Mouse (Mus musculus) lung, postnatal 0 days (tissue): Measurements from ENCODE around the gene Rsph1. TPM values are rescaled to one million over a fixed set of nuclear protein-coding genes. Genes with fewer than 3 reads are reported as not detected.
"Not testable (repeated sequence)": the region's sequence is repeated elsewhere in the genome, so short reads cannot be mapped to it uniquely, and the experiment has no call there.

ENCODE experiments used
- ATAC-seq: fragments of 200-750 bp; cut with Nextera tagmentation; 2 replicates; pipeline ENCODE4 v1.8.0; 2017; ENCODE audit warnings: moderate library complexity
- DNase-seq: peaks from one replicate; pipeline ENCODE4 v3.0.0-alpha.2; 2016; ENCODE audit warnings: low spot score
- H3K27ac ChIP-seq: fragments of 300-500 bp; sonication (generic); 2 replicates; pipeline ENCODE4 v1.5.1; 2014; ENCODE audit warnings: antibody characterized with exemption, mild to moderate bottlenecking, low read length, mixed read lengths
- H3K27me3 ChIP-seq: fragments of 300-500 bp; sonication (generic); replicated peaks from 2 replicates; pipeline ENCODE4 v1.6.1; 2014; ENCODE audit warnings: low read length, mixed read lengths; ENCODE audit not compliant: insufficient read depth
- H3K36me3 ChIP-seq: fragments of 300-500 bp; sonication (generic); 2 replicates; pipeline ENCODE4 v1.6.1; 2014; ENCODE audit warnings: low read length, mixed read lengths; ENCODE audit not compliant: insufficient read depth
- H3K4me1 ChIP-seq: fragments of 300-500 bp; sonication (generic); 2 replicates; pipeline ENCODE4 v1.6.1; 2014; ENCODE audit warnings: antibody characterized with exemption, low read depth, low read length, mixed read lengths; ENCODE audit not compliant: insufficient read depth
- H3K4me2 ChIP-seq: fragments of 300-500 bp; sonication (generic); replicated peaks from 2 replicates; pipeline ENCODE4 v1.6.1; 2014; ENCODE audit warnings: low read depth, mild to moderate bottlenecking, low read length, moderate library complexity, mixed read lengths
- H3K4me3 ChIP-seq: fragments of 300-500 bp; sonication (generic); 2 replicates; pipeline ENCODE4 v1.5.1; 2014; ENCODE audit warnings: low read depth, low read length
- H3K9ac ChIP-seq: fragments of 300-500 bp; sonication (generic); replicated peaks from 2 replicates; pipeline ENCODE4 v1.6.1; 2014; ENCODE audit warnings: low read depth, mild to moderate bottlenecking
- H3K9me3 ChIP-seq: fragments of 300-500 bp; sonication (generic); 2 replicates; pipeline ENCODE4 v1.6.1; 2016; ENCODE audit warnings: low read length, mixed read lengths
- CTCF ChIP-seq: IDR thresholded peaks from 2 replicates; pipeline ENCODE4 v1.5.1; 2016; ENCODE audit warnings: antibody characterized with exemption, mild to moderate bottlenecking
- EP300 ChIP-seq: IDR thresholded peaks from 2 replicates; pipeline ENCODE4 v1.6.1; 2016; ENCODE audit warnings: antibody characterized with exemption, mild to moderate bottlenecking, control low read depth
- WGBS: fragments of 180-500 bp; shearing (Covaris S2); extraction: QIAGEN DNeasy Blood & Tissue Kit; methylation state at CpG from one replicate; pipeline ENCODE4 v1.1.7; 2014; 5-methylcytosine and 5-hydroxymethylcytosine counted together
- polyA plus RNA-seq: library from polyadenylated mRNA; unstranded; fragments of >200 nt; fragmentation: Nextera tagmentation; extraction: Ambion mirVana; gene quantifications from 2 replicates; pipeline ENCODE4 v1.2.1, GENCODE M21; 2015

The Rsph1 gene
- polyA plus RNA-seq, 1 experiment from 2014 or later: 21.4 TPM

DNA sequence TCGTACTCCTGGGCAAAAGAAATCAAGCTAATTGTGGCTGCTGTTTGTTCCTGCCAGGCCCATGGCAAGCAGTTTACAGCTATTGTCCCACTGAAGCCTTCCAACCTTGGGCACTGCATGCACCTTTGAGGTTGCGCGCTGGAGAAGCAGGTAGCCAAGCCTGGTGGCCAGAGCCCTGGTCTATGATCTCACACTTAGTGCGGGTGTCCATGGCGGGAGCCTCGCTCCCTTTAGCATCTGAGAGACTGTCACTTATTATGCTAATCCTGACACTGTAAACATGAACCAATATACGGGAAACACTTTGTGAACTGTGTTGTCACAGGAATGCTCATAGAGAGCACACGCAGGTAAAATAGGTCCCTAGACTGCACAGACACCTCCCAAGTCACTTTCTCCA is 3.6 kb downstream of the Rsph1 start:
- H3K36me3 ChIP-seq: no peaks in the 10 kb centered on the region
- H3K9me3 ChIP-seq: no peaks in the 10 kb centered on the region
- H3K4me2 ChIP-seq: no peak overlapping the region
- no peak overlapping the region for H3K4me3 ChIP-seq
- H3K4me1 ChIP-seq: peaks cover 6% of the 10 kb centered on the region; the same call in 1 of the 2 replicates
- ATAC-seq (no peak), DNase-seq (no peak)
- no peak for TF ChIP-seq EP300
- TF ChIP-seq CTCF: no peak
- H3K27ac ChIP-seq: no peak overlapping the region
- no peaks in the 10 kb centered on the region for H3K27me3 ChIP-seq
- WGBS: 83% methylated on average over 8 of the region's 8 CpGs
- no peak overlapping the region for H3K9ac ChIP-seq

DNA sequence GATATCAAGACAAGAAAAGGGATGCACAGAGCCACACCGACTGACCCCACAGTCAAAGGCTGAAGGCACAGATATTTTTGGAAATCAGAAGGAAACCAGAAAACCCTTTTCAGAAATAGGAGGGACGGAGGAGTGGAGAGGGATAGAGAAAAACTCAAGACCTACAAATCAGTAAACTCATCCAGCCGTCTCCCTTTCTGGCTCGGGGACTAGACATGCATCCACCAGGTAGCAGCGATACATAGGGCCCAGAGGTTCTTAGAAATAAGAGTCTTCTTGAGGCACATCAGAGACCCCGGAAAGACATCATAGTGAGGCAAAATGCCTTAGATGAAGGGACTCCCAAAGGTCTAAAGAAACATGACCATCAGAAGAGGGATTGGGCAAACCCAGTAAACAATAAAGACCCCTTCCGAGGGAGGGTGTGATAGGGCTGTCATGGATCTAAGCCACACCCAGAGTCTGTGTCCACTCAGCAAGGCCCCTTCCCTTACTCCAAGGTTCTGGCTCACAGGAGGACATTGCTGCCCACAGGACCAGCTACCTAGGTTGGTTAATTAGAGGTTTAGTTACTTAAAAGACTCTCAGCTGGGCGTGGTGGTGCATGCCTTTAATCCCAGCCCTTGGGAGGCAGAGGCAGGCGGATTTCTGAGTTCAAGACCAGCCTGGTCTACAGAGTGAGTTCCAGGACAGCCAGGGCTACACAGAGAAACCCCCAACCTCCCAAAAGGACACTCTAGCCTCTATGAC is 4.6 kb downstream of the Rsph1 start:
- ATAC-seq (no peak), DNase-seq (no peak)
- H3K4me3 ChIP-seq: no peak overlapping the region
- H3K36me3 ChIP-seq: no peaks in the 10 kb centered on the region
- no peak overlapping the region for H3K27ac ChIP-seq
- H3K4me2 ChIP-seq: no peak overlapping the region
- H3K9ac ChIP-seq: no peak overlapping the region
- H3K4me1 ChIP-seq: peaks cover 6% of the 10 kb centered on the region; the same call in 1 of the 2 replicates
- 82% methylated on average over 9 of the region's 9 CpGs for WGBS
- no peak for TF ChIP-seq EP300
- no peak for TF ChIP-seq CTCF
- no peaks in the 10 kb centered on the region for H3K27me3 ChIP-seq
- no peaks in the 10 kb centered on the region for H3K9me3 ChIP-seq

DNA sequence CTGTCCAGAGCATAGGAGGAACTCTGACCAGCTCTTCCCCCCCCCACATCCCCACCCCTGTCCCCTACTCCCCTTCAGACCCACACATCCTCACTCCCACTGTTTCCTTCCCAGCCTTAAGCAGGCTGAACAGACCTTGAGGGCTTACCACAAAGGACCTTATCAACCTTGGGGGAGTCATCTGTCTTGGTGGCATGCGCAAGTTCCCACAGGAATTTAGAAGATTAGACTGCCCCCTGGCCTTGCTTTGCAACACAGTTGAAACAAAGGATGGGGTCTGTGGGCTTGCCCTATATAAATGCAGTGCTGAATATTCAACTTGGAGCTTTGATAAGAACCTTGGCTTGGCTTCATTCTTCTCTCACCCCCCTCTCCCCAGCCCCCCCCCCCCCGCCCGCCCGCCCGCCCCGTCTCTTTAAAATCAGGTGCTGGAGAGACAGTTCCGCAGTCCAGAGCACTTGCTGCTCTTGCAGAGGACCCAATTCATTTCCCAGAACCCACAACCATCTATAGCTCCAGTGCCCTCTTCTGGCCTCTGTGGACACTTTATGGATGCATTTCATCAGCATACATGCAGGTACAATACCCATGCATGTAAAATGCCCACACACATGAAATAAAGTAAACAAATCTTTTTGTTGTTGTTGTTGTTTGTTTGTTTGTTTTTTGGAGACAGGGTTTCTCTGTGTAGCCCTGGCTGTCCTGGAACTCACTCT is 5.9 kb downstream of the Rsph1 start:
- H3K9ac ChIP-seq: no peak overlapping the region
- 41% methylated on average over 3 of the region's 7 CpGs for WGBS
- TF ChIP-seq EP300 (no peak), CTCF (no peak)

DNA sequence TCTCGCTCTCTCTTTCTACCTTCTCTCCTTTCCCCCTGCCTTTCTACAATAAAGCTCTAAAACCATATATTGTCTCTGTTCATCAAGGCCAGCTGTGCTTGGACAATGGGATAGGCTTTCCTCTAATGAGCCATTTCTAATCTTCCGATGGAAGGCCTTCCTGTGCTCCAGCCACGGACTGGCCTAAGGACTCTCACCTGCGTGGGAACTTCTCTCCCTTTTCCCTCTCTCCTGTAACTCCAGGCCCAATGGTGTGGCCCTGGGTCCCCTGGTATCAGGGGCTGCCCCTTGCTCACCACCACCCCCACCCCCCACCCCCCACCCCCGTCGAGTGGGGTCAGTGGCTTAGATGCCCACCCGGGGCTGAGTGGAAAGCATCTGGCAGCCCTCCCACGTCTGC is 6.4 kb downstream of the Rsph1 start:
- H3K9ac ChIP-seq, DNase-seq, ATAC-seq, H3K4me2 ChIP-seq, H3K9me3 ChIP-seq, H3K4me3 ChIP-seq, H3K4me1 ChIP-seq, H3K27ac ChIP-seq, H3K36me3 ChIP-seq, H3K27me3 ChIP-seq: not testable (repeated sequence)
- 65% methylated on average over 6 of the region's 8 CpGs for WGBS

More for the DNA sequence above, 5.9 kb downstream of the Rsph1 start:
- no peak overlapping the region for H3K27ac ChIP-seq
- DNase-seq (no peak), ATAC-seq (no peak)
- no peaks in the 10 kb centered on the region for H3K36me3 ChIP-seq
- no peak overlapping the region for H3K4me3 ChIP-seq
- H3K9me3 ChIP-seq: no peaks in the 10 kb centered on the region
- H3K4me1 ChIP-seq: no peaks in the 10 kb centered on the region
- no peaks in the 10 kb centered on the region for H3K27me3 ChIP-seq
- H3K4me2 ChIP-seq: no peak overlapping the region

DNA sequence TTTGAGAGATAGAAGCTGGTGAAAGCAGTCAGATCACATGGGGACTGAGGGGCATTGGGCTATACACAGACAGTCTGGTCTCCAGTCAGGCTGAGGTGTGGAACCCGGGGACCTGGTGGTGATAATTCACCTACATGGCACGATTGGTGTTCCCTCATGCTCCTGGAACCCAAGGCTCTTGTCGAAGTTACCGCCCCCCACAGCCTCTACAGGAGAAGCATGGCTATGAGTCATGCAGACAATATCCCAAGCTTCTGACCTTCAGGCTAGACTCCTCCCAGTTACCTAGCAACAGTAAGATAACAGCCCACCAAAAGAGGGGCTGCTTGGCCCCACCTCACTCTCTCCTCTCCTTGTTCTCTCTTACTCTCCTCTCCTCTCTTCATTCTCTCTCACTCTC is 6.9 kb downstream of the Rsph1 start:
- H3K27me3 ChIP-seq: no peaks in the 10 kb centered on the region
- TF ChIP-seq CTCF (no peak), EP300 (no peak)
- no peak overlapping the region for H3K4me3 ChIP-seq
- no peaks in the 10 kb centered on the region for H3K4me1 ChIP-seq
- no peaks in the 10 kb centered on the region for H3K9me3 ChIP-seq
- H3K36me3 ChIP-seq: no peaks in the 10 kb centered on the region
- H3K4me2 ChIP-seq: no peak overlapping the region
- DNase-seq (no peak), ATAC-seq (no peak)
- WGBS: 63% methylated on average over 4 of the region's 4 CpGs
- H3K9ac ChIP-seq: no peak overlapping the region
- H3K27ac ChIP-seq: no peak overlapping the region

DNA sequence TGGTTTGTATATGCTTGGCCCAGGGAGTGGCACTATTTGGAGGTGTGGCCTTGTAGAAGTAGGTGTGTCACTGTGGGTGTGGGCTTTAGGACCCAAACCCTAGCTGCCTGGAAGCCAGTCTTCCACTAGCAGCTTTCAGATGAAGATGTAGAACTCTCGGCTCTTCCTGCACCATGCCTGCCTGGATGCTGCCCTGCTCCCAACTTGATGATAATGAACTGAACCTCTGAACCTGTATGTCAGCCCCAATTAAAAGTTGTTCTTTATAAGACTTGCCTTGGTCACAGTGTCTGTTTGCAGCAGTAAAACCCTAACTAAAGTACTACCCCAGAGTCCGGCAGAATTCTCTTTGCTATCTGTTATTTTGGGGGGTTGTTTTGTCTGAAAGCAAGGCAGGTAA is 7.4 kb downstream of the Rsph1 start:
- H3K27ac ChIP-seq: no peak overlapping the region
- no peaks in the 10 kb centered on the region for H3K9me3 ChIP-seq
- WGBS: 92% methylated on average over 2 of the region's 2 CpGs
- H3K36me3 ChIP-seq: no peaks in the 10 kb centered on the region
- no peaks in the 10 kb centered on the region for H3K4me1 ChIP-seq
- no peak overlapping the region for H3K4me2 ChIP-seq
- H3K4me3 ChIP-seq: no peak overlapping the region
- H3K9ac ChIP-seq: no peak overlapping the region
- ATAC-seq (no peak), DNase-seq (no peak)
- no peaks in the 10 kb centered on the region for H3K27me3 ChIP-seq
- TF ChIP-seq CTCF (no peak), EP300 (no peak)
